Mouse (Mus musculus) cortical plate, adult 2 months (tissue): ENCODE results near the gene Cox17.

Experiments used
- CTCF ChIP-seq: fragments of 200-500 bp; IDR thresholded peaks from 2 replicates; pipeline ENCODE4 v1.5.1; 2011; ENCODE audit warnings: mild to moderate bottlenecking, control low read depth, low read length; ENCODE audit not compliant: insufficient read depth; ENCODE audit errors: extremely low read depth
- POLR2A ChIP-seq: fragments of 200-500 bp; IDR thresholded peaks from 2 replicates; pipeline ENCODE4 v1.6.1; 2011; ENCODE audit warnings: mild to moderate bottlenecking, low read length, control low read depth; ENCODE audit not compliant: insufficient read depth; ENCODE audit errors: extremely low read depth

DNA sequence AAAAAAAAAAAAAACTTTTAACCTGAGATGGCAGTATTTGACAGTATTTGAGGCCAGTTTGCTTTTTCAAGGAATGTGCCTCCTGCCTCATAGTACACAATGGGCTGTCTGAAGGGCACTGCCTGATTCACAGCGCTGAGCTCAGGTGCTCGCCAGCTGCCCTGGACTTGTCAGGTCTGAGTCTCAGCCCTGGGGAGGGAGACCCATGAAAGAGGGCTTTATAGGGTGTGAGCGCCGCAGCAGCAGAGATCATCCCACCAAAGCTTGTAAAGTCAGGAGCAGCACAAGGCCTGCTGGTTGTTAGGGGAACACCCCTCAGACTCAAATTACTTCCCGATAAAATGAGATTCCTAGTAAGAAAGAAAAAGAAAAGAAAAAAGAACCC is 39.6 kb upstream of the Cox17 start:
- TF ChIP-seq CTCF (no peak), POLR2A (no peak)
